Mouse (Mus musculus) G1E (cell line): Measurements from ENCODE around the gene Mea1. TPM values are rescaled to one million over a fixed set of nuclear protein-coding genes. Genes with fewer than 3 reads are reported as not detected.

Source experiments
- ATAC-seq: 2 replicates; pipeline ENCODE4 v1.8.0; 2016; ENCODE audit warnings: mild to moderate bottlenecking; ENCODE audit not compliant: insufficient number of reproducible peaks, poor library complexity, low FRiP score, severe bottlenecking; ENCODE audit errors: extremely low read depth
- DNase-seq: peaks from one replicate; pipeline ENCODE4 v3.0.0; 2012; ENCODE audit warnings: low spot score
- H3K27me3 ChIP-seq: 2 replicates; pipeline ENCODE4 v1.6.1; 2012; ENCODE audit warnings: mild to moderate bottlenecking, low read length, inconsistent platforms; ENCODE audit not compliant: insufficient read depth
- H3K36me3 ChIP-seq: replicated peaks from 2 replicates; pipeline ENCODE3; 2012; ENCODE audit warnings: mild to moderate bottlenecking, inconsistent platforms
- H3K4me1 ChIP-seq: 2 replicates; pipeline ENCODE4 v1.6.1; 2012; ENCODE audit warnings: low read depth, low read length, inconsistent platforms, mixed read lengths; ENCODE audit not compliant: insufficient read depth
- H3K4me3 ChIP-seq: 2 replicates; pipeline ENCODE4 v1.5.1; 2012; ENCODE audit warnings: low read depth, mild to moderate bottlenecking, inconsistent platforms, low read length, moderate library complexity, mixed read lengths
- H3K9me3 ChIP-seq: replicated peaks from 2 replicates; pipeline ENCODE4 v1.6.1; 2012; ENCODE audit warnings: inconsistent platforms
- CTCF ChIP-seq: IDR thresholded peaks from 2 replicates; pipeline ENCODE4 v1.5.1; 2012; ENCODE audit warnings: low read depth, low read length, inconsistent platforms, mixed read lengths
- GATA1 ChIP-seq: IDR thresholded peaks from 2 replicates; pipeline ENCODE4 v1.6.1; 2012; ENCODE audit warnings: borderline replicate concordance, low read length, inconsistent platforms, mixed read lengths
- GATA2 ChIP-seq: IDR thresholded peaks from 2 replicates; pipeline ENCODE4 v1.6.1; 2012; ENCODE audit warnings: low read depth, low read length, inconsistent platforms, borderline replicate concordance
- POLR2AphosphoS5 ChIP-seq: IDR thresholded peaks from 2 replicates; pipeline ENCODE4 v1.6.1; 2012; ENCODE audit warnings: low read depth, low read length, inconsistent platforms; ENCODE audit not compliant: insufficient replicate concordance
- TAL1 ChIP-seq: conservative IDR thresholded peaks from 2 replicates; pipeline ENCODE4 v1.6.1; 2012; ENCODE audit warnings: low read depth, low read length, inconsistent platforms, mixed read lengths
- polyA plus RNA-seq: library from polyadenylated mRNA; stranded (reverse); fragments of >175 nt; gene quantifications from 2 replicates; pipeline ENCODE4 v1.2.3, GENCODE M21; 2012
- total RNA-seq, 2 experiments: library from RNA; stranded (forward) in 1 of 2; stranded (reverse) in 1 of 2; fragments of 200-1000 nt in 1 of 2; fragments of >200 nt in 1 of 2; fragmentation: Nextera tagmentation in 1 of 2; gene quantifications; 2 replicates each; pipeline ENCODE4 v1.2.3; 2014 to 2017

The Mea1 gene
- total RNA-seq (2014; fragmentation: Nextera tagmentation) (37.1 and 42.4 TPM in 2 replicates), total RNA-seq (2017) (79.5 and 83.8 TPM in 2 replicates), polyA plus RNA-seq (84.7 and 105 TPM in 2 replicates)

- no peaks in the 10 kb centered on the region for H3K9me3 ChIP-seq
- peaks cover 63% of the 10 kb centered on the region for H3K4me1 ChIP-seq
- peaks cover 68% of the 10 kb centered on the region for H3K36me3 ChIP-seq
- H3K27me3 ChIP-seq = no peaks in the 10 kb centered on the region
- no peak for DNase-seq
- ATAC-seq = no peak
- H3K4me3 ChIP-seq = peak within 1 kb of the TSS; percentile 87
- TF ChIP-seq GATA2 = no peak
- TF ChIP-seq TAL1 = no peak
- TF ChIP-seq GATA1 = no peak
- no peak for TF ChIP-seq POLR2AphosphoS5
- TF ChIP-seq CTCF = no peak
These were observed at the start of gene Mea1 for GRCm38 (mm10) chr17:46678416-46678815. Mea1 (plus strand) TSS chr17:46678793.

DNA sequence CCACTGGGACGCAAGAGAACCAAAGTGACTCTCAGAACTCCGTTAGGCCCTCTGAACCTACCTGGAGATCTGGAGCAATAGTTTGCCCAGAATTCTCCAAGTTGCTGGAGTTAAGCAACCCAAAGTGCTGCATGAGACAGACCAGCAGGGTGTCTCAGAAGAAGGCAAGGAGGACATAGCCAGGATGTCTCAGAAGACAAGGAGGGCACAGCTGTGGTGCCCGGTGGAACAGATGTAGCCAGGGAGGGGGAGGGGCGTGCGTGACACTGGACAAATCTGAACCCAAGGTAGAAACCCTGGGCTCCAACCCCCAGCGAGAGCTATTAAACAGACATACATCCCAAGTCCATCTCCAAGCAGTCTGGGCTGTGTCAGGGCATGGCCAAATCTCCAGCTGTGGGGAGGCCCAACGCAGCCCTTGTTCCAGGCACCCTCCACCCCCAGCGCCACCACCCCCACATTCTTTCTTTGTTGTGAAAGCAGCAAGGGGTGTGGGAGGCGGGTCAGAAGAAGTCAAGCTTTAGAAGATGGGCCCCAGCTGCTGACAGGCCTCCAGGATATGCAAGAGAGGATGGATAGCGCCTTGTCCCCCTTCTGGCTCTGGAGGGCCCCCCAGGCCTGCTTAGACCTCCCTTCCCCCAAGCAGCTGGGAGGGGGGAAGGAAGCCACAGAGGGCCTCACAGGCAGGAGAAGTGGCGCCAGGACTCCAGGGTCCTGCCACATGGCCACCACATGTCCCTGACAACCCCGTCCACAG is 48.7 kb upstream of the Mea1 start:
- H3K27me3 ChIP-seq = peaks cover 28% of the 10 kb centered on the region
- no peak for ATAC-seq
- TF ChIP-seq CTCF (no peak), GATA1 (no peak), GATA2 (no peak)
- H3K36me3 ChIP-seq = no peaks in the 10 kb centered on the region
- H3K4me3 ChIP-seq = no peak overlapping the region
- DNase-seq = no peak
- H3K9me3 ChIP-seq = no peaks in the 10 kb centered on the region
- H3K4me1 ChIP-seq = peaks cover 7% of the 10 kb centered on the region; the same call in 1 of the 2 replicates

DNA sequence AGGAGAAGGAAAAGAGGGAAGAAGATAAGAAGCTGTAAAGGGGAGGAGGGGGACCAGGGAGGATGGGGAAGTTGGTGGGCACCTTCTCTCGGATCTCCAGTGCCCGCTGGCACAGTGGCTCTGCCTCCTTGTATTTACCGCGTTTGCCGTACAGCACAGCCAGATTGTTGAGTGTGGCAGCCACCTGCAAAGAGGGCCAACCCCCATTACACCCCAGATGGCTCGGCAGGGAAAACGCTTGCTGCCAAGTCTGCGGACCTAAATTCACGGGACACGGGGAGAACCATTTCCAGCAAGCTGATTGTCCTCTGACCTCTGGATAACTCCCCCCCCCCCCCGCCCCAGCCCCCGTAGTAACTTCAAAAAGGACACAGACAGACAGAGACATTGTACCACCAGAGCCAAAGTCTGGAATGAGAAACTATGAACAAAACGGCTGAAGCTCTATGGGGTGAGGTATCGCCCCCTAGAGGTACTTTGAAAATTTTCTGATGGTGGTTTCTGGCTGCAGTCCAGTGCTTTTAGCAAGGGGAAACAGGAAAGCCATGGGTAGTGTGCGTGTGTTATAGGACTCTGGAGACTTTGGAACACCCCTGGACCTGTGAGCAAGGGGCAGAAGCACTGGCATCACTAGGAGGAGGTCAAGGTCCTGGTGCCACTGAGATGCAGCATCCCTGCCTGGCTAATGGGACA is 41.6 kb upstream of the Mea1 start:
- H3K27me3 ChIP-seq = peaks cover 4% of the 10 kb centered on the region; the same call in 1 of the 2 replicates
- H3K36me3 ChIP-seq = peaks cover 22% of the 10 kb centered on the region
- peaks cover 7% of the 10 kb centered on the region; the same call in 1 of the 2 replicates for H3K4me1 ChIP-seq
- no peaks in the 10 kb centered on the region for H3K9me3 ChIP-seq
- DNase-seq = peak; percentile 58
- ATAC-seq = no peak
- H3K4me3 ChIP-seq = no peak overlapping the region
- peak; percentile 17; the same call in 1 of the 2 replicates for TF ChIP-seq CTCF
- no peak for TF ChIP-seq TAL1

DNA sequence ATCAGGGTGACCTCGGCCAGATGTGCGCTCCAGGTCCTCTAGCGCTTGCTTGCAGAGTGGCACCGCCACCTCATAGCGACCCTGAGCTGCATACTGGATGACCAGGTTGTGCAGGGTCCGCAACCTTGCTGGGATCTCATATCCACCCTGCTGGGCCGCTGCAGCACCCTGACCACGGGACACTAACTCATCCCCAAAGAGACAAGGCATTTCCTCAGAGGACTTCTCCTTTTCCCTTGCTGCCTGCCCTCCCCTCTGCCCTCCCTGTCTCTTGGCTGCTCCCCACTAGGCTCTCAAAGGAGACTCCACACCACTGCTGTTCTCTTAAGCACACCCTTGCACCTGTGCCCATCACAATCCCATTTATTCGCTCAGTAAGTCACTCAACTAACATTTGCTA is 38.7 kb upstream of the Mea1 start:
- Histone ChIP-seq H3K27me3 (peaks cover 4% of the 10 kb centered on the region; the same call in 1 of the 2 replicates), H3K9me3 (no peaks in the 10 kb centered on the region), H3K4me3 (no peak overlapping the region), H3K4me1 (peaks cover 15% of the 10 kb centered on the region), H3K36me3 (peaks cover 25% of the 10 kb centered on the region)
- ATAC-seq = no peak
- no peak for DNase-seq
- no peak for TF ChIP-seq GATA1
- TF ChIP-seq CTCF = no peak
- no peak for TF ChIP-seq GATA2
- TF ChIP-seq TAL1 = no peak
- no peak for TF ChIP-seq POLR2AphosphoS5

- H3K36me3 ChIP-seq = peaks cover 25% of the 10 kb centered on the region
- peaks cover 21% of the 10 kb centered on the region for H3K4me1 ChIP-seq
- no peak for TF ChIP-seq GATA2
- TF ChIP-seq TAL1 = no peak
- TF ChIP-seq GATA1 = no peak
- no peak for TF ChIP-seq POLR2AphosphoS5
- TF ChIP-seq CTCF = no peak
- H3K9me3 ChIP-seq = no peaks in the 10 kb centered on the region
- no peak for ATAC-seq
- H3K4me3 ChIP-seq = no peak overlapping the region
- no peaks in the 10 kb centered on the region for H3K27me3 ChIP-seq
- no peak for DNase-seq
These were observed 36.5 kb upstream of the Mea1 start for GRCm38 (mm10) chr17:46642060-46642459.

GRCm38 (mm10) chr17:46644152-46644805 is 34.3 kb upstream of the Mea1 start:
- Histone ChIP-seq H3K27me3 (no peaks in the 10 kb centered on the region), H3K4me3 (peak overlapping the region; percentile 94; the same call in 1 of the 2 replicates), H3K9me3 (no peaks in the 10 kb centered on the region), H3K4me1 (peaks cover 38% of the 10 kb centered on the region), H3K36me3 (peaks cover 44% of the 10 kb centered on the region)
- no peak for TF ChIP-seq GATA2
- DNase-seq = no peak
- ATAC-seq = no peak
